9 mouse cellular contexts compared by ENCODE assay signal in genomic region chr8:94528245-94528644, GRCm38 (mm10). TPM values are rescaled to one million over a fixed set of nuclear protein-coding genes. Genes with fewer than 3 reads are reported as not detected.
A peak's percentile ranks its signal among the peaks of the same experiment; 100 is the strongest.
DNase-seq lines count a peak whose midpoint lies in the region; ATAC-seq and TF ChIP-seq lines count a peak whose summit lies in the region.
"Had no signal": no experiment of that assay in that cellular context is flagged by ENCODE, and none has a peak within 500 bp of the region (broad histone marks: within the 10 kb centered on the region; RNA-seq: fewer than 3 reads in every experiment).

No protein-coding gene starts in this region.

- in situ Hi-C loops in CH12.LX (cut with MboI; ENCODE audit: low pct_ligation_motif_present, low pct_unique_long_range_greater_than_20kb, low sequenced_read_pairs): loop anchor here (5.0 to 10.0 kb wide), 2 partner anchors 54 to 167 kb away; partner anchors contain the start of gene Pllp

- no peaks in the 10 kb centered on the region for H3K36me3 ChIP-seq in intestine, postnatal 0 days (ENCODE audit: control insufficient read depth, insufficient read depth)
- H3K36me3 ChIP-seq in intestine, embryonic 15.5 days: no peaks in the 10 kb centered on the region
- peaks cover 25 to 46% of the 10 kb centered on the region in 2 experiments for H3K36me3 ChIP-seq in CH12.LX (replicated peaks in 1 of 2; ENCODE audit: control insufficient read depth in 1 of 2, insufficient read depth in 1 of 2, low read length in 1 of 2)
- H3K36me3 ChIP-seq in midbrain, embryonic 15.5 days (replicated peaks): no peaks in the 10 kb centered on the region

- H3K9me3 ChIP-seq in intestine, postnatal 0 days (ENCODE audit: control insufficient read depth): no peaks in the 10 kb centered on the region
- no peaks in the 10 kb centered on the region for H3K9me3 ChIP-seq in intestine, embryonic 15.5 days
- no peaks in the 10 kb centered on the region for H3K9me3 ChIP-seq in CH12.LX (replicated peaks; ENCODE audit: low read length)
- no peaks in the 10 kb centered on the region for H3K9me3 ChIP-seq in midbrain, embryonic 15.5 days

- H3K4me1 ChIP-seq in intestine, postnatal 0 days (replicated peaks; ENCODE audit: control insufficient read depth, insufficient read depth, low read length): no peaks in the 10 kb centered on the region
- peaks cover 6% of the 10 kb centered on the region; the same call in 1 of the 2 replicates for H3K4me1 ChIP-seq in intestine, embryonic 15.5 days (replicated peaks)
- peaks cover 0 to 3% of the 10 kb centered on the region in 2 experiments; a peak in 2 of 4 replicates for H3K4me1 ChIP-seq in CH12.LX (ENCODE audit: control insufficient read depth in 1 of 2, insufficient read depth in 2 of 2)
- H3K4me1 ChIP-seq in bone marrow, adult 2 months (ENCODE audit: control insufficient read depth, insufficient read depth, low read length): peaks cover 5% of the 10 kb centered on the region; the same call in 1 of the 2 replicates
- H3K4me1 ChIP-seq in midbrain, embryonic 15.5 days: peaks cover 14% of the 10 kb centered on the region

- no peak overlapping the region for H3K4me3 ChIP-seq in intestine, postnatal 0 days (ENCODE audit: low read depth, low read length)
- no peak overlapping the region for H3K4me3 ChIP-seq in intestine, embryonic 15.5 days (replicated peaks)
- H3K4me3 ChIP-seq in CH12.LX (replicated peaks in 1 of 3; ENCODE audit: low read depth in 2 of 3, low read length in 2 of 3, poor library complexity in 1 of 3): no peak overlapping the region
- H3K4me3 ChIP-seq in bone marrow, adult 2 months (replicated peaks; ENCODE audit: control insufficient read depth, low read depth, low read length): no peak overlapping the region
- no peak overlapping the region for H3K4me3 ChIP-seq in midbrain, embryonic 15.5 days
- H3K4me3 ChIP-seq: erythroblast, embryonic 14.5 days had no signal

- peaks cover 2% of the 10 kb centered on the region; the same call in 1 of the 2 replicates for H3K27me3 ChIP-seq in intestine, postnatal 0 days (replicated peaks; ENCODE audit: control insufficient read depth, insufficient read depth, low read length)
- peaks cover 3% of the 10 kb centered on the region; the same call in 1 of the 2 replicates for H3K27me3 ChIP-seq in intestine, embryonic 15.5 days (replicated peaks)
- peaks cover 6% of the 10 kb centered on the region for H3K27me3 ChIP-seq in CH12.LX (replicated peaks)
- peaks cover 2% of the 10 kb centered on the region; the same call in 1 of the 2 replicates for H3K27me3 ChIP-seq in midbrain, embryonic 15.5 days (replicated peaks)

- peak; percentile 79 for TF ChIP-seq CTCF in intestine, postnatal 0 days (IDR thresholded peaks at IDR 0.05; ENCODE audit: low read depth)
- TF ChIP-seq CTCF in CH12.LX (conservative IDR thresholded peaks at IDR 0.05 in 1 of 2, IDR thresholded peaks at IDR 0.05 in 1 of 2; ENCODE audit: low read depth in 2 of 2, low read length in 2 of 2): peak; percentile 75 to 91
- peak; percentile 70 for TF ChIP-seq CTCF in bone marrow, adult 2 months (IDR thresholded peaks at IDR 0.05; ENCODE audit: control insufficient read depth, insufficient read depth, low read length)

- TF ChIP-seq EP300 in CH12.LX (IDR thresholded peaks at IDR 0.05; ENCODE audit: low read length): no peak

- H3K9ac ChIP-seq in intestine, postnatal 0 days (ENCODE audit: low read depth, low read length): no peak overlapping the region
- no peak overlapping the region for H3K9ac ChIP-seq in intestine, embryonic 15.5 days
- H3K9ac ChIP-seq in CH12.LX (ENCODE audit: insufficient read depth, low read depth): no peak overlapping the region
- no peak overlapping the region for H3K9ac ChIP-seq in midbrain, embryonic 15.5 days

- no peak overlapping the region for H3K27ac ChIP-seq in intestine, postnatal 0 days (ENCODE audit: low read depth, low read length)
- H3K27ac ChIP-seq in intestine, embryonic 15.5 days: no peak overlapping the region
- H3K27ac ChIP-seq in CH12.LX (ENCODE audit: insufficient read depth, low read depth): no peak overlapping the region
- H3K27ac ChIP-seq in bone marrow, adult 2 months (ENCODE audit: control insufficient read depth, insufficient read depth, low read depth, low read length, poor library complexity): no peak overlapping the region
- H3K27ac ChIP-seq in midbrain, embryonic 15.5 days: no peak overlapping the region

- H3K79me2 ChIP-seq in CH12.LX (replicated peaks; ENCODE audit: control insufficient read depth, extremely low read depth, insufficient read depth, poor library complexity, severe bottlenecking): no peaks in the 10 kb centered on the region

- no peak for ATAC-seq in intestine, postnatal 0 days
- ATAC-seq in intestine, embryonic 15.5 days: no peak
- 0 out of 2 replicates have a peak, but pooled peaks have one; percentile 13 for ATAC-seq in midbrain, embryonic 15.5 days (replicated peaks)
- no peak for ATAC-seq in activated CD4-positive, CD25-positive, alpha-beta regulatory T cell, adult 4 months

- no peak overlapping the region for H3K4me2 ChIP-seq in intestine, postnatal 0 days (replicated peaks; ENCODE audit: low read depth)
- H3K4me2 ChIP-seq in intestine, embryonic 15.5 days (replicated peaks): no peak overlapping the region
- H3K4me2 ChIP-seq in CH12.LX (ENCODE audit: insufficient read depth, low read depth, poor library complexity, severe bottlenecking): no peak overlapping the region
- H3K4me2 ChIP-seq in midbrain, embryonic 15.5 days: no peak overlapping the region

- peak; percentile 85 for TF ChIP-seq RAD21 in CH12.LX (IDR thresholded peaks at IDR 0.05; ENCODE audit: low read depth, low read length)

- dilution Hi-C loops in CH12.LX (cut with MboI; ENCODE audit: extremely low pct_ligation_motif_present, extremely low pct_unique_long_range_greater_than_20kb, low sequenced_read_pairs): no loop called here

- peak; percentile 59 for DNase-seq in CH12.LX (ENCODE audit: extremely low read depth)
- peak; percentile 25 for DNase-seq in forelimb bud, embryonic 11.5 days (ENCODE audit: low read depth, low spot score)
- peak; percentile 53 for DNase-seq in layer of hippocampus, adult 9-11 months

- WGBS in intestine, postnatal 0 days: 43% methylated on average over 4 of the region's 4 CpGs
- 43% methylated on average over 4 of the region's 4 CpGs for WGBS in intestine, embryonic 15.5 days
- 27% methylated on average over 4 of the region's 4 CpGs for WGBS in bone marrow, adult 2 months
- 37% methylated on average over 4 of the region's 4 CpGs for WGBS in midbrain, embryonic 15.5 days

- TF ChIP-seq POLR2A in CH12.LX (IDR thresholded peaks at IDR 0.05; ENCODE audit: low read depth, low read length): no peak
- TF ChIP-seq POLR2A in bone marrow, adult 2 months (IDR thresholded peaks at IDR 0.05; ENCODE audit: borderline replicate concordance, control insufficient read depth, low read depth, low read length): no peak

TF ChIP-seq in CH12.LX, 34 proteins besides CTCF, POLR2A, EP300 and RAD21:
- TF ChIP-seq CHD2 (IDR thresholded peaks at IDR 0.05; ENCODE audit: low read length) (no peak), USF1 (IDR thresholded peaks at IDR 0.05; ENCODE audit: low read depth, low read length) (no peak), SMC3 (IDR thresholded peaks at IDR 0.05; ENCODE audit: low read depth, low read length) (peak; percentile 93), GABPA (IDR thresholded peaks at IDR 0.05; ENCODE audit: insufficient replicate concordance, low read depth, low read length) (no peak), IRF4 (IDR thresholded peaks at IDR 0.05; ENCODE audit: low read depth, low read length) (peak; percentile 33; the same call in 1 of the 2 replicates), TCF12 (IDR thresholded peaks at IDR 0.05; ENCODE audit: low read depth, low read length) (no peak), NELFE (IDR thresholded peaks at IDR 0.05; ENCODE audit: low read depth, low read length) (no peak), USF2 (conservative IDR thresholded peaks at IDR 0.05; ENCODE audit: low read depth, low read length) (no peak), ZC3H11A (IDR thresholded peaks at IDR 0.05; ENCODE audit: low read depth, low read length) (peak; percentile 75; the same call in 1 of the 2 replicates), MAZ (IDR thresholded peaks at IDR 0.05; ENCODE audit: low read depth, low read length) (no peak), TBP (conservative IDR thresholded peaks at IDR 0.05; ENCODE audit: low read depth, low read length) (no peak)

RNA-seq across cellular contexts. Expression of gene Cpne2, which starts 4.5 kb away (rescaled TPM):
- 4.4 and 4.6 TPM in 2 replicates for polyA plus RNA-seq in intestine, postnatal 0 days (2015; fragmentation: Nextera tagmentation; extraction: Ambion mirVana)
- 7.4 and 8.4 TPM in 2 replicates for polyA plus RNA-seq in intestine, embryonic 15.5 days (2015; fragmentation: Nextera tagmentation; extraction: Ambion mirVana)
- total RNA-seq in CH12.LX (2012; rRNA removed) (70.6 and 118 TPM in 2 replicates), CH12.LX (2014; rRNA removed) (10.3 and 12.7 TPM in 2 replicates)
- 26.7 and 29.3 TPM in 2 replicates for polyA plus RNA-seq in CH12.LX (2012; ENCODE audit: insufficient read length, low read depth)
- polyA plus RNA-seq in bone marrow, adult 2 months (2011; ENCODE audit: insufficient read depth, insufficient read length, low replicate concordance, missing spikeins): 23.4 and 36.1 TPM in 2 replicates
- polyA plus RNA-seq in midbrain, embryonic 15.5 days (2015; fragmentation: Nextera tagmentation; extraction: Ambion mirVana): 15.2 and 18.8 TPM in 2 replicates
- 1 to 10 TPM in 1 of 2 experiments, under 1 TPM in 1; 0.79 to 1.7 TPM for polyA plus RNA-seq in activated CD4-positive, CD25-positive, alpha-beta regulatory T cell, adult 4 months (2017; shearing (Covaris generic))
